Mouse (Mus musculus): ENCODE measurements around the gene Lrrc9.

DNA sequence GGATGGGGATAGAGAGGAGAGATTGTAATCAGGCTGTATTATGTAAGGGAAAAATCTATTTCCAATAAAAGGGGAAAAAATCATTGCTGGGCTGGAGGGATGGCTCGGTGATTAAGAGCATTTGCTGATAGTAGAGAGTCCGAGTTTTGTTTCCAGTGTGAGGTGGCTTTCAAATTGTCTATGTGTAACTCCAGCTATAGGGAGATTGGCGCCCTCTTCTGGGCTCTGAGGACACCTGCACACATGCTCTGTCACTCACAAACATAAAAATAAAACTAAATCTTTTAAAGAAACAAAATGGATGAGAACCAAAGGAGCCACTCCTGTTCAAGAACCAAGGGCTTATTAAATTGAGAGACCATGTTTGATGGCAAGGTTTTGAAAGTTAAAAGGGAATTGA is 23.9 kb upstream of the Lrrc9 start:
- TF ChIP-seq CTCF (IDR thresholded peaks at IDR 0.05; ENCODE audit: borderline replicate concordance, insufficient read depth, low read depth, low read length) (peak; percentile 69), POLR2A (IDR thresholded peaks at IDR 0.05; ENCODE audit: borderline replicate concordance, insufficient read depth, low read length) (no peak)

Data from cerebellum, adult 2 months (tissue).